Mouse (Mus musculus): ENCODE data around the gene Batf2. TPM values are rescaled to one million over a fixed set of nuclear protein-coding genes. Genes with fewer than 3 reads are reported as not detected.

The Batf2 gene
- total and polyA plus RNA-seq, 3 experiments: not detected

DNA sequence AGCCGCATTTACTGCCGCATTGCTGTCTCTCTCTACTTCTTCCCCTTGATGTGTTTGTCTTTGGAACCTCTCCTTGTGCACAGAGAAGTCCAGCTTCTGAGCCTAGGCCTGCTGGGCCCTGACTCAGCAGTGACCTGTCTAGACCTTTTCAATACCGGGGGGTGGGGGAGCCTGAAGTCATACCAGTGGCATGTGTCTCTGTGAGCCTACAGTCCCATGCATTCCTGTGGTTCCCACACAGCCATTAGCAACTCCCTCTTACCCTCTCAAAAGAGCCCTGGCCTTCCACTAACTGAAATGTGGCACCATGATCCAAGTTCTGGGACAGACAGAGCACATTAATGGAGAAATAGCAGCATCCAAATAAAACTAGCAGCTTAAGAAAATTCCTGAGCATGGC is 4.4 kb upstream of the Batf2 start:
- Histone ChIP-seq H3K79me2 (replicated peaks; ENCODE audit: control insufficient read depth, extremely low read depth, insufficient read depth, poor library complexity, severe bottlenecking) (no peaks in the 10 kb centered on the region), H3K4me3 (replicated peaks in 1 of 3; ENCODE audit: low read depth in 2 of 3, low read length in 2 of 3, poor library complexity in 1 of 3) (no peak overlapping the region), H3K4me1 (ENCODE audit: control insufficient read depth in 1 of 2, insufficient read depth in 2 of 2) (peaks cover 8% of the 10 kb centered on the region in 2 experiments), H3K27me3 (replicated peaks) (no peaks in the 10 kb centered on the region), H3K4me2 (ENCODE audit: insufficient read depth, low read depth, poor library complexity, severe bottlenecking) (no peak overlapping the region), H3K27ac (ENCODE audit: insufficient read depth, low read depth) (no peak overlapping the region), H3K36me3 (replicated peaks in 1 of 2; ENCODE audit: control insufficient read depth in 1 of 2, insufficient read depth in 1 of 2, low read length in 1 of 2) (peaks cover 4 to 48% of the 10 kb centered on the region in 2 experiments), H3K9ac (ENCODE audit: insufficient read depth, low read depth) (no peak overlapping the region), H3K9me3 (replicated peaks; ENCODE audit: low read length) (no peaks in the 10 kb centered on the region)
- TF ChIP-seq PAX5 (IDR thresholded peaks at IDR 0.05; ENCODE audit: low read length): no peak
- no peak for TF ChIP-seq ZKSCAN1 (IDR thresholded peaks at IDR 0.05; ENCODE audit: borderline replicate concordance, low read depth, low read length)
- TF ChIP-seq MYC (IDR thresholded peaks at IDR 0.05; ENCODE audit: low read depth, low read length): no peak
- no peak for TF ChIP-seq ETS1 (conservative IDR thresholded peaks at IDR 0.05; ENCODE audit: low read depth, low read length)
- TF ChIP-seq POLR2A (IDR thresholded peaks at IDR 0.05; ENCODE audit: low read depth, low read length): no peak
- no peak for TF ChIP-seq CHD1 (IDR thresholded peaks at IDR 0.05; ENCODE audit: low read depth, low read length)
- TF ChIP-seq SIN3A (IDR thresholded peaks at IDR 0.05; ENCODE audit: low read length): no peak
- no peak for TF ChIP-seq MAX (IDR thresholded peaks at IDR 0.05; ENCODE audit: low read length)
- no peak for TF ChIP-seq JUN (IDR thresholded peaks at IDR 0.05; ENCODE audit: insufficient read depth, low read depth, low read length)
- TF ChIP-seq JUND (conservative IDR thresholded peaks at IDR 0.05; ENCODE audit: low read depth, low read length): no peak
- no peak for TF ChIP-seq MAFK (IDR thresholded peaks at IDR 0.05; ENCODE audit: insufficient replicate concordance, low read length)
- no peak for TF ChIP-seq TBP (conservative IDR thresholded peaks at IDR 0.05; ENCODE audit: low read depth, low read length)
- TF ChIP-seq POLR2AphosphoS2 (IDR thresholded peaks at IDR 0.05; ENCODE audit: low read depth, low read length): no peak
- TF ChIP-seq UBTF (IDR thresholded peaks at IDR 0.05; ENCODE audit: low read depth, low read length): no peak
- no peak for TF ChIP-seq USF1 (IDR thresholded peaks at IDR 0.05; ENCODE audit: low read depth, low read length)
- DNase-seq (ENCODE audit: extremely low read depth): no peak
- dilution Hi-C loops (cut with MboI; ENCODE audit: extremely low pct_ligation_motif_present, extremely low pct_unique_long_range_greater_than_20kb, low sequenced_read_pairs) (no loop called here), in situ Hi-C loops (cut with MboI; ENCODE audit: low pct_ligation_motif_present, low pct_unique_long_range_greater_than_20kb, low sequenced_read_pairs) (no loop called here)

DNA sequence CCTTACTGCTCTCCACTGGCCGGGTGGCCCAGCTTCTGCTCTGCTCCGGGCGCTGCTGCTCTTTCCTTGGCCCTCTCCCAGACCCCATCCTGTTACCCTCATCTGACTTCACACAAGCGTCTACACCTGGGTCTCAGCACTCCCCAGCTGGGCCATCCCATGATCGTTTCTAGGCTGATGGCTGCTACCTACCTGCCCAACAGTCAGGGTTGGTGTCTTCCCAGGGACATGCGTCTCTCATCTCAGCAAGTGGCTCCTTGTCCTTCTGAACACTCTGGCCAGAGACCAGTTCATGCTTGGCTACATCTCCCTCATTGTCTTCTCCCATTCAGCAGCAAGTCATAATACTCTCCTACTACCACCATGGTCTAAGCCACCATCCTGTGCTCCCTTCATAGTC is 1.1 kb upstream of the Batf2 start:
- no peak for DNase-seq (ENCODE audit: extremely low read depth)
- dilution Hi-C loops (cut with MboI; ENCODE audit: extremely low pct_ligation_motif_present, extremely low pct_unique_long_range_greater_than_20kb, low sequenced_read_pairs) (no loop called here), in situ Hi-C loops (cut with MboI; ENCODE audit: low pct_ligation_motif_present, low pct_unique_long_range_greater_than_20kb, low sequenced_read_pairs) (no loop called here)
- Histone ChIP-seq H3K9ac (ENCODE audit: insufficient read depth, low read depth) (no peak overlapping the region), H3K4me1 (ENCODE audit: control insufficient read depth in 1 of 2, insufficient read depth in 2 of 2) (peaks cover 5 to 8% of the 10 kb centered on the region in 2 experiments), H3K9me3 (replicated peaks; ENCODE audit: low read length) (peaks cover 2% of the 10 kb centered on the region), H3K27me3 (replicated peaks) (peaks cover 4% of the 10 kb centered on the region), H3K79me2 (replicated peaks; ENCODE audit: control insufficient read depth, extremely low read depth, insufficient read depth, poor library complexity, severe bottlenecking) (no peaks in the 10 kb centered on the region), H3K27ac (ENCODE audit: insufficient read depth, low read depth) (no peak overlapping the region), H3K4me2 (ENCODE audit: insufficient read depth, low read depth, poor library complexity, severe bottlenecking) (no peak overlapping the region), H3K36me3 (replicated peaks in 1 of 2; ENCODE audit: control insufficient read depth in 1 of 2, insufficient read depth in 1 of 2, low read length in 1 of 2) (peaks cover 4 to 34% of the 10 kb centered on the region in 2 experiments), H3K4me3 (replicated peaks in 1 of 3; ENCODE audit: low read depth in 2 of 3, low read length in 2 of 3, poor library complexity in 1 of 3) (no peak overlapping the region)
- no peak for TF ChIP-seq SIN3A (IDR thresholded peaks at IDR 0.05; ENCODE audit: low read length)
- TF ChIP-seq GABPA (IDR thresholded peaks at IDR 0.05; ENCODE audit: insufficient replicate concordance, low read depth, low read length): no peak
- no peak for TF ChIP-seq USF1 (IDR thresholded peaks at IDR 0.05; ENCODE audit: low read depth, low read length)
- TF ChIP-seq MYC (IDR thresholded peaks at IDR 0.05; ENCODE audit: low read depth, low read length): no peak
- TF ChIP-seq RCOR1 (conservative IDR thresholded peaks at IDR 0.05; ENCODE audit: low read depth, low read length): no peak
- TF ChIP-seq NELFE (IDR thresholded peaks at IDR 0.05; ENCODE audit: low read depth, low read length): no peak
- TF ChIP-seq E2F4 (IDR thresholded peaks at IDR 0.05; ENCODE audit: insufficient replicate concordance, low read depth, low read length): no peak
- no peak for TF ChIP-seq IRF4 (IDR thresholded peaks at IDR 0.05; ENCODE audit: low read depth, low read length)
- no peak for TF ChIP-seq MXI1 (IDR thresholded peaks at IDR 0.05; ENCODE audit: low read depth, low read length)
- TF ChIP-seq POLR2AphosphoS2 (IDR thresholded peaks at IDR 0.05; ENCODE audit: low read depth, low read length): no peak
- no peak for TF ChIP-seq USF2 (conservative IDR thresholded peaks at IDR 0.05; ENCODE audit: low read depth, low read length)
- TF ChIP-seq ZKSCAN1 (IDR thresholded peaks at IDR 0.05; ENCODE audit: borderline replicate concordance, low read depth, low read length): no peak
- TF ChIP-seq RAD21 (IDR thresholded peaks at IDR 0.05; ENCODE audit: low read depth, low read length): no peak
- TF ChIP-seq CTCF (conservative IDR thresholded peaks at IDR 0.05 in 1 of 2, IDR thresholded peaks at IDR 0.05 in 1 of 2; ENCODE audit: low read depth in 2 of 2, low read length in 2 of 2): no peak
- TF ChIP-seq POLR2A (IDR thresholded peaks at IDR 0.05; ENCODE audit: low read depth, low read length): no peak
- no peak for TF ChIP-seq CHD1 (IDR thresholded peaks at IDR 0.05; ENCODE audit: low read depth, low read length)
- TF ChIP-seq ETS1 (conservative IDR thresholded peaks at IDR 0.05; ENCODE audit: low read depth, low read length): no peak
- no peak for TF ChIP-seq UBTF (IDR thresholded peaks at IDR 0.05; ENCODE audit: low read depth, low read length)
